Mouse (Mus musculus) neural tube, embryonic 11.5 days (tissue): Measurements from ENCODE around the gene Cmss1. TPM values are rescaled to one million over a fixed set of nuclear protein-coding genes. Genes with fewer than 3 reads are reported as not detected.
"Not testable (repeated sequence)": the region's sequence is repeated elsewhere in the genome, so short reads cannot be mapped to it uniquely, and the experiment has no call there.

Source experiments
- ATAC-seq: fragments of 200-750 bp; cut with Nextera tagmentation; 2 replicates; pipeline ENCODE4 v1.8.0; 2017; ENCODE audit warnings: moderate number of reproducible peaks, mild to moderate bottlenecking, moderate TSS enrichment, moderate library complexity; ENCODE audit not compliant: insufficient read depth, low FRiP score, low TSS enrichment
- DNase-seq: peaks from one replicate; pipeline ENCODE4 v3.0.0-alpha.2; 2015; ENCODE audit warnings: low spot score
- H3K27ac ChIP-seq: fragments of 300-500 bp; sonication (generic); 2 replicates; pipeline ENCODE4 v1.5.1; 2014; ENCODE audit warnings: low read depth, mild to moderate bottlenecking, low read length
- H3K27me3 ChIP-seq: fragments of 300-500 bp; sonication (generic); 2 replicates; pipeline ENCODE4 v1.6.1; 2014; ENCODE audit warnings: mild to moderate bottlenecking, low read length, mixed read lengths; ENCODE audit not compliant: control insufficient read depth, insufficient read depth
- H3K36me3 ChIP-seq: fragments of 300-500 bp; sonication (generic); 2 replicates; pipeline ENCODE4 v1.6.1; 2014; ENCODE audit warnings: mild to moderate bottlenecking, low read length, moderate library complexity, mixed read lengths; ENCODE audit not compliant: control insufficient read depth, insufficient read depth
- H3K4me1 ChIP-seq: fragments of 300-500 bp; sonication (generic); 2 replicates; pipeline ENCODE4 v1.6.1; 2014; ENCODE audit warnings: low read length, mixed read lengths; ENCODE audit not compliant: control insufficient read depth, insufficient read depth
- H3K4me2 ChIP-seq: fragments of 300-500 bp; sonication (generic); 2 replicates; pipeline ENCODE4 v1.6.1; 2014; ENCODE audit warnings: low read depth, mild to moderate bottlenecking, moderate library complexity
- H3K4me3 ChIP-seq: fragments of 300-500 bp; sonication (generic); 2 replicates; pipeline ENCODE4 v1.5.1; 2014; ENCODE audit warnings: low read depth, low read length
- H3K9ac ChIP-seq: fragments of 300-500 bp; sonication (generic); 2 replicates; pipeline ENCODE4 v1.6.1; 2014; ENCODE audit warnings: mild to moderate bottlenecking, low read length
- H3K9me3 ChIP-seq: fragments of 300-500 bp; sonication (generic); 2 replicates; pipeline ENCODE4 v1.6.1; 2016; ENCODE audit warnings: low read length; ENCODE audit not compliant: control insufficient read depth
- WGBS: fragments of 180-500 bp; shearing (Covaris S2); extraction: QIAGEN DNeasy Blood & Tissue Kit; methylation state at CpG from one replicate; pipeline ENCODE4 v1.1.7; 2014; 5-methylcytosine and 5-hydroxymethylcytosine counted together
- polyA plus RNA-seq: library from polyadenylated mRNA; unstranded; fragments of >200 nt; fragmentation: Nextera tagmentation; extraction: Ambion mirVana; gene quantifications from 2 replicates; pipeline ENCODE4 v1.2.1, GENCODE M21; 2014

Cmss1 gene
- polyA plus RNA-seq, 1 experiment from 2014 or later = 40.6 TPM

GRCm38 (mm10) chr16:57396249-57396648 is 210.4 kb downstream of the Cmss1 start:
- no peak for DNase-seq
- WGBS = 78% methylated on average over 6 of the region's 6 CpGs
- H3K27ac ChIP-seq = no peak overlapping the region
- H3K9ac ChIP-seq = no peak overlapping the region
- ATAC-seq = no peak
- no peaks in the 10 kb centered on the region for H3K27me3 ChIP-seq
- H3K36me3 ChIP-seq = no peaks in the 10 kb centered on the region
- no peaks in the 10 kb centered on the region for H3K4me1 ChIP-seq
- H3K9me3 ChIP-seq = no peaks in the 10 kb centered on the region
- H3K4me3 ChIP-seq = no peak overlapping the region
- no peak overlapping the region for H3K4me2 ChIP-seq

DNA sequence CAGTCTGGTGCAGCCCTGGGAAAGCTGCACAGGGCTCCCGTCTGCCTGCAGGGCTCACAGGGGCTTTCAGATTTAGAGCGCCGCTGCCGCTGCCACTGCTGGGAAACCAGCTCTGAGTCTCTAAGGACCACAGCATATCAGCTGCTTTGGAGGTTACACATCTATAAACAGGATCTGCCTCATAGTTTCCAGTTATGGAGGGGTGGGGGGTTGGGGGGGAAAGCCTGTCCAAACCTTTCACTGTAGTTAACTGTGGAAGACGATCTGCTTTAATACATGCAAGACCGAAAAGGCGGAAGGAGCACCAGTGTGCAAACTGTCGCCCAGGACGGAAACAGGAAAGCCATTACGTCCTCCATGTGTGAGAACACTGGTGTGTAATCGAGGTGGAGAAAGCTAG is 213.5 kb downstream of the Cmss1 start:
- no peaks in the 10 kb centered on the region for H3K4me1 ChIP-seq
- H3K4me2 ChIP-seq = no peak overlapping the region
- H3K9ac ChIP-seq = no peak overlapping the region
- DNase-seq (no peak), ATAC-seq (no peak)
- no peaks in the 10 kb centered on the region for H3K9me3 ChIP-seq
- H3K36me3 ChIP-seq = no peaks in the 10 kb centered on the region
- 81% methylated on average over 11 of the region's 11 CpGs for WGBS
- no peak overlapping the region for H3K27ac ChIP-seq
- H3K4me3 ChIP-seq = no peak overlapping the region
- H3K27me3 ChIP-seq = no peaks in the 10 kb centered on the region

GRCm38 (mm10) chr16:57392461-57392860 is 214.2 kb downstream of the Cmss1 start:
- 77% methylated on average over 2 of the region's 2 CpGs for WGBS
- H3K9ac ChIP-seq = no peak overlapping the region
- no peak for ATAC-seq

DNA sequence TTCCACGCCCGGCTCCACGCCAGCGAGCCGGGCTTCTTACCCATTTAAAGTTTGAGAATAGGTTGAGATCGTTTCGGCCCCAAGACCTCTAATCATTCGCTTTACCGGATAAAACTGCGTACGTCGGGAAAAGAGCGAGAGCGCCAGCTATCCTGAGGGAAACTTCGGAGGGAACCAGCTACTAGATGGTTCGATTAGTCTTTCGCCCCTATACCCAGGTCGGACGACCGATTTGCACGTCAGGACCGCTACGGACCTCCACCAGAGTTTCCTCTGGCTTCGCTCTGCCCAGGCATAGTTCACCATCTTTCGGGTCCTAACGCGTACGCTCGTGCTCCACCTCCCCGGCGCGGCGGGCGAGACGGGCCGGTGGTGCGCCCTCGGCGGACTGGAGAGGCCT is 215.5 kb downstream of the Cmss1 start:
- not testable (repeated sequence) for H3K4me1 ChIP-seq, H3K27me3 ChIP-seq, H3K27ac ChIP-seq, H3K36me3 ChIP-seq, H3K4me2 ChIP-seq, H3K9me3 ChIP-seq, H3K4me3 ChIP-seq, DNase-seq, ATAC-seq, H3K9ac ChIP-seq
- 19% methylated on average over 20 of the region's 39 CpGs for WGBS

More at GRCm38 (mm10) chr16:57392461-57392860, 214.2 kb downstream of the Cmss1 start:
- no peak overlapping the region for H3K4me2 ChIP-seq
- H3K27me3 ChIP-seq = no peaks in the 10 kb centered on the region
- no peak overlapping the region for H3K4me3 ChIP-seq
- no peaks in the 10 kb centered on the region for H3K36me3 ChIP-seq
- H3K27ac ChIP-seq = no peak overlapping the region
- H3K9me3 ChIP-seq = no peaks in the 10 kb centered on the region
- H3K4me1 ChIP-seq = no peaks in the 10 kb centered on the region
- DNase-seq = no peak

DNA sequence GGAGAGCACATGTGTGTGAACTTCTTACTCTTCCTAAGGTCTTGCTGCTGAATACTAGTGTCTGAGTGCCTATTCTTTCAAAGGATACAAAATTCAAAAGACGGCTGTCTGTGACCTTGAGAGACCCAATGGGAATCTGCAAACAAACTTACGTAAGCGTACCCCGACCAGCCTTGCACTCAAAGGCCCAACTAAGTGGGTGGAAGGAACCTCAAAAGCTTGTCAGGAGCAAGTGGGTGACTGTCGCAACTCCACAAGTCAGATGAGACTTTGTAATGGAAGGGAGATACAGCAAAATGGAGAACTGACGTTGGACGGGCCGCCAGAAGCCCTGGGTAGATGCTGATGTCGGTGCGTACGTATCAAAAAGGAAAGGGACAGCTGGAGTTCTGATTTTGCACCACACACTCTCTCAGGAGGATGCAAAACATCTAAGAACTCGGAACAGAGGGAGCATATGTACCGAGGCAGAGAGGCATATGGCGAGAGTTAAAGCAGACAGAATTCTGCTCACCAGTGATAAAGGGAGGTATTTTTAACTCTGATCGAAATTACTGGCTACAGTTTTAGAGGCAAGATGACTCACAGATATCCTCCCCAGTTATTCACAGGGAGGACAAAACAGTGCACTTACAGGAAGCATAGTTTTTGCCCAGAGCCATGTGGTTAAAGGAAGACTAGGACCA is 217.0 kb downstream of the Cmss1 start:
- no peak overlapping the region for H3K4me2 ChIP-seq
- ATAC-seq (no peak), DNase-seq (no peak)
- no peak overlapping the region for H3K27ac ChIP-seq
- 92% methylated on average over 15 of the region's 15 CpGs for WGBS
- H3K4me3 ChIP-seq = no peak overlapping the region
- H3K36me3 ChIP-seq = no peaks in the 10 kb centered on the region
- no peaks in the 10 kb centered on the region for H3K9me3 ChIP-seq
- H3K4me1 ChIP-seq = no peaks in the 10 kb centered on the region
- H3K27me3 ChIP-seq = no peaks in the 10 kb centered on the region
- H3K9ac ChIP-seq = no peak overlapping the region

GRCm38 (mm10) chr16:57384274-57384673 is 222.4 kb downstream of the Cmss1 start:
- Histone ChIP-seq H3K9me3 (no peaks in the 10 kb centered on the region), H3K27me3 (no peaks in the 10 kb centered on the region), H3K4me1 (no peaks in the 10 kb centered on the region), H3K4me3 (no peak overlapping the region), H3K4me2 (no peak overlapping the region), H3K36me3 (no peaks in the 10 kb centered on the region), H3K27ac (no peak overlapping the region), H3K9ac (no peak overlapping the region)
- no peak for DNase-seq
- ATAC-seq = no peak
- WGBS = 93% methylated on average over 2 of the region's 2 CpGs

DNA sequence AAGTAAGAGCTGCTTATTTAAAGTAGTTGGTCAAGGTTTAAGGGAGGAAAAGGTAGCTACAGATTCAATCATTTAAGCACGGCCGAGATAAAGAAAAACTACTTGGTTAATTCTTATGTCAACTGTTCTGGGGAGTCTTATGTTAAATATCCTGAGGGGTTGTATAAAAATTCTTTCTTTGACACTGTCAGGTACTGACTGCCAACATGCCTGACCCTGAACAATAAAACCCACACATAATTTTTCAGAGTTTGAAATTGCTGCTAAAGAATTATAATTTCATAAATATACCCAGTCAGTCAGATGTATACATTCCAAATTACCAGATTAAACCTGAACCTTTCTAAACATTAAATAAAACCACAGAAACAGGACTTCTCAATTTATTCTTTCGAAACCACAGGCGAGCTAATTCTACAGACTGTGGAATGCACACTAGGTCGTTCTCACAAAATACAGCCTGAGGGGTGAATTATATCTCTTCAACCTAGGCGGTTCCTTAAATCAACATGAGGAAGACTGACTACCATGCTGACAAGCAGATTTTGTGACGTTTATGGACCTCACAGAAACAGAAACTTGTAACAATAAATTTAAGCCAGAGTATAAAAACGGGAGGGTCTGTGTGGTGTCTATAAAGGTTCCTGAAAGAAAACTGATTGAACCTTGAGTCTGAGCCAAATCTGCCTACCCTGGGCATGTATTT is 223.2 kb downstream of the Cmss1 start:
- ATAC-seq (no peak), DNase-seq (no peak)
- no peaks in the 10 kb centered on the region for H3K27me3 ChIP-seq
- no peak overlapping the region for H3K4me3 ChIP-seq
- no peaks in the 10 kb centered on the region for H3K9me3 ChIP-seq
- no peaks in the 10 kb centered on the region for H3K36me3 ChIP-seq
- no peak overlapping the region for H3K9ac ChIP-seq
- H3K4me2 ChIP-seq = no peak overlapping the region
- H3K4me1 ChIP-seq = no peaks in the 10 kb centered on the region
- WGBS = 70% methylated on average over 8 of the region's 8 CpGs
- no peak overlapping the region for H3K27ac ChIP-seq

DNA sequence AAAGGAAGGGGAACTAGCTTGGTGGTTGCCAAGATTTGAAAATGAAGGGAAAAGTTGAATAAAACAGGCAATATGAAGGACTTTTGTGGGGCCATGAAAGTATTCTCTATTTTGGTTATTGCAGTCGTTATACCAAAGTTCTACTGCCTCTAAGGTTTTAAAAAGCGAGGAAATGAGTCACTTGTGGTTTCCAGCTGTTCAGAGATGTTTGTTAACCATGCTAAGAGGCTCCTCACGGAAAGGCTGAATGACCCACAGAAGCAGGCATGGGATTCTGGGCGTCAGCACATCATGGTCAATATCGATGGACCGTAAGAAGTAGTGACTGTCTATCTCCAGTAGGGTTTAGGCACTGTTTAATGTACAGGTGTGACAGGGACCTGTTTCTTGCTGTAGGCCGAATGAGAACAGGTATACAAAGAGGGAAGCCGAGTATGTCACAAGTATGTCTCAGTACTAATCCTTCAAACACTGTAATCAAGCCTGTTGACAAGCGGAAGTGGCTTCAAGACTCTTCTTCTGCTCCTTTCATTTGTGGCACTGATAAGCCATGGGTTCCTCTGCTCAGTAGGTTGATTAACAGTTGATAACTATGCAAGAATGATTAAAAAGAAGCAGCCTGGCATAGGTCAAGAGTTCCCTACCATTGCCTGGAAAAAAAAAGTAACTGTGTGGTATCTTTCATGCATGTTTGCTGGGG is 227.9 kb downstream of the Cmss1 start:
- Histone ChIP-seq H3K4me3 (no peak overlapping the region), H3K27me3 (no peaks in the 10 kb centered on the region), H3K4me1 (no peaks in the 10 kb centered on the region), H3K9ac (no peak overlapping the region), H3K36me3 (no peaks in the 10 kb centered on the region), H3K9me3 (no peaks in the 10 kb centered on the region), H3K27ac (no peak overlapping the region), H3K4me2 (no peak overlapping the region)
- ATAC-seq (no peak), DNase-seq (no peak)
- 90% methylated on average over 9 of the region's 9 CpGs for WGBS
